Mouse (Mus musculus) G1E (cell line): Measurements from ENCODE around the gene Abt1.

ENCODE experiments used
- CTCF ChIP-seq: IDR thresholded peaks from 2 replicates; pipeline ENCODE4 v1.5.1; 2012; ENCODE audit warnings: low read depth, low read length, inconsistent platforms, mixed read lengths
- GATA1 ChIP-seq: IDR thresholded peaks from 2 replicates; pipeline ENCODE4 v1.6.1; 2012; ENCODE audit warnings: borderline replicate concordance, low read length, inconsistent platforms, mixed read lengths
- POLR2AphosphoS5 ChIP-seq: IDR thresholded peaks from 2 replicates; pipeline ENCODE4 v1.6.1; 2012; ENCODE audit warnings: low read depth, low read length, inconsistent platforms; ENCODE audit not compliant: insufficient replicate concordance
- TAL1 ChIP-seq: conservative IDR thresholded peaks from 2 replicates; pipeline ENCODE4 v1.6.1; 2012; ENCODE audit warnings: low read depth, low read length, inconsistent platforms, mixed read lengths

GRCm38 (mm10) chr13:23368583-23369420, 54.9 kb downstream of the Abt1 start, which contains the start of gene Zfp322a:
- no peak for TF ChIP-seq TAL1
- TF ChIP-seq CTCF, result no peak
- no peak for TF ChIP-seq GATA1
- no peak for TF ChIP-seq POLR2AphosphoS5
